In the genomic region with DNA sequence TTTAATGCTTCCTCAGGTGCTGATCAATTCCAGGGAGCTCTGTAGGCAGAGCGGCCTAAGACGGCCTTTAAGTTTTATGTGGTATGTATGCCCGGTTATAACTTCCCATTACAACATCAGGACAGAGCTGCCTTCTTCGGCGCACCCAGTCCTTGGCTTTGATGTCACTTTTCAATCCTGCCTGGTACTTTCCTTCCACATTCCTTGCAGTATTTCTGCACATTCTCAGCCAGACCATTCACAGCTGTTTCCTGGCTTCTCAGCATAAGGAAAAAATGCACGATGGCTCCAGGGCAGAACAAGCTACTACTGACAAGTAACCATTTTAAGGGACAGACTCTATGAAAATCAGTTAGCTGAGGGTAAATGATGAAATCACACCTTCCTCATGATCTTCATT, we compare ENCODE assay signal across 22 mouse cellular contexts.
"Had no signal": no experiment of that assay in that cellular context is flagged by ENCODE, and none has a peak within 500 bp of the region (broad histone marks: within the 10 kb centered on the region; RNA-seq: fewer than 3 reads in every experiment).

No protein-coding gene starts in this region.

- H3K27me3 ChIP-seq: kidney, embryonic 15.5 days; limb, embryonic 15.5 days; megakaryocyte, embryonic 14.5 days; midbrain, embryonic 13.5 days; neural tube, embryonic 13.5 days had no signal

- H3K4me2 ChIP-seq: kidney, embryonic 15.5 days; limb, embryonic 15.5 days; liver, embryonic 11.5 days; lung, embryonic 14.5 days; midbrain, embryonic 13.5 days; neural tube, embryonic 13.5 days had no signal

- H3K9ac ChIP-seq: kidney, embryonic 15.5 days; limb, embryonic 15.5 days; liver, embryonic 14.5 days; liver, postnatal 0 days; lung, embryonic 14.5 days; midbrain, embryonic 13.5 days; neural tube, embryonic 13.5 days had no signal

- H3K4me3 ChIP-seq: kidney, embryonic 15.5 days; limb, embryonic 15.5 days; megakaryocyte, embryonic 14.5 days; midbrain, embryonic 10.5 days; midbrain, embryonic 13.5 days; myocyte; neural tube, embryonic 13.5 days had no signal

- ATAC-seq: liver, postnatal 0 days; lung, postnatal 0 days; midbrain, embryonic 13.5 days; midbrain, embryonic 16.5 days had no signal

- H3K9me3 ChIP-seq: kidney, embryonic 15.5 days; limb, embryonic 15.5 days; megakaryocyte, embryonic 14.5 days; midbrain, embryonic 10.5 days; midbrain, embryonic 13.5 days; neural tube, embryonic 13.5 days had no signal

- DNase-seq: kidney, adult 11 months; kidney, adult 8-10 months; kidney, postnatal 10 days; kidney, postnatal 36 days; layer of hippocampus, adult 9-11 months; liver, postnatal 0 days; lung, embryonic 14.5 days; lung, postnatal 36 days; retina, postnatal 1 day; right cerebral cortex, postnatal 4 days; thymus, postnatal 25 days had no signal

- H3K27ac ChIP-seq: kidney, embryonic 15.5 days; limb, embryonic 15.5 days; liver, embryonic 14.5 days; midbrain, embryonic 10.5 days; midbrain, embryonic 13.5 days; neural tube, embryonic 13.5 days had no signal

- H3K4me1 ChIP-seq: kidney, embryonic 15.5 days; megakaryocyte, embryonic 14.5 days; midbrain, embryonic 10.5 days; midbrain, embryonic 13.5 days; neural tube, embryonic 13.5 days had no signal
